Mouse (Mus musculus): Measurements from ENCODE around the gene Layn. TPM values are rescaled to one million over a fixed set of nuclear protein-coding genes. Genes with fewer than 3 reads are reported as not detected.

Gene Layn
- 7.3 and 7.6 TPM in 2 replicates for polyA plus RNA-seq (2015; fragmentation: Nextera tagmentation; extraction: Ambion mirVana)

GRCm38 (mm10) chr9:51076979-51077315, at the start of gene Layn:
TSS of gene Layn (minus strand) at chr9:51077094.
- no peaks in the 10 kb centered on the region for H3K27me3 ChIP-seq (ENCODE audit: insufficient read depth, low read length)
- peaks cover 12% of the 10 kb centered on the region for H3K4me1 ChIP-seq (ENCODE audit: insufficient read depth, low read length)
- peak within 1 kb of the TSS; percentile 63 for H3K4me3 ChIP-seq (ENCODE audit: low read length)
- H3K9ac ChIP-seq (replicated peaks; ENCODE audit: low read length): peak within 1 kb of the TSS; percentile 60
- ATAC-seq (ENCODE audit: low FRiP score, low TSS enrichment): peak; percentile 99
- no peaks in the 10 kb centered on the region for H3K9me3 ChIP-seq (ENCODE audit: low read length)
- peak within 1 kb of the TSS; percentile 94 for H3K4me2 ChIP-seq (replicated peaks; ENCODE audit: low read depth, low read length)
- H3K36me3 ChIP-seq (ENCODE audit: insufficient read depth, low read length): no peaks in the 10 kb centered on the region
- 0% methylated on average over 14 of the region's 14 CpGs for WGBS
- peak within 1 kb of the TSS; percentile 74 for H3K27ac ChIP-seq (ENCODE audit: low read length)

DNA sequence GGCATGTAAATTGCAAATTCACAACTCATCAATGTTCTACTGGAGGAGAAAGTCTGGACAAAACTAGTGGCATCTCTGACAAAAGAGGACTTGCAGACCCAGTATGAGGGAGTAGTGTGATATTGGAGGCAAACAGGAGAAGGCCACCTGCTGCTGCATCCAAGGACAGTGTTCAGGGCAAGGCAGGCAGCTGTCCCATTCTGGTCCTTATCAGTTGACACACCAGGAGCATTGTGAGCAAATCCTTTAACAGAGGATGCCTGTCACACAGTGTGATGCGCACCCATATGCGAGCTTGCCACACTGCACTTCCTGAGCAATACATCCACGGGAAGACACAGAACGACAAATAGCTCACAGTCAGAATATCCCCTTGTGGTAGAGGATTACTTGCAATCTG, 37.9 kb upstream of the Layn start:
- no peaks in the 10 kb centered on the region for H3K4me1 ChIP-seq (ENCODE audit: insufficient read depth, low read length)

GRCm38 (mm10) chr9:51105751-51106150, 28.9 kb upstream of the Layn start:
- Histone ChIP-seq H3K9me3 (ENCODE audit: low read length) (no peaks in the 10 kb centered on the region), H3K36me3 (ENCODE audit: insufficient read depth, low read length) (no peaks in the 10 kb centered on the region), H3K9ac (replicated peaks; ENCODE audit: low read length) (no peak overlapping the region), H3K4me1 (ENCODE audit: insufficient read depth, low read length) (peaks cover 18% of the 10 kb centered on the region), H3K4me3 (ENCODE audit: low read length) (no peak overlapping the region), H3K27me3 (ENCODE audit: insufficient read depth, low read length) (no peaks in the 10 kb centered on the region), H3K4me2 (replicated peaks; ENCODE audit: low read depth, low read length) (no peak overlapping the region), H3K27ac (ENCODE audit: low read length) (no peak overlapping the region)
- ATAC-seq (ENCODE audit: low FRiP score, low TSS enrichment): no peak
- WGBS: 73% methylated on average over 2 of the region's 2 CpGs

More for the DNA sequence above, 37.9 kb upstream of the Layn start:
- Histone ChIP-seq H3K27ac (ENCODE audit: low read length) (no peak overlapping the region), H3K9me3 (ENCODE audit: low read length) (no peaks in the 10 kb centered on the region), H3K4me3 (ENCODE audit: low read length) (no peak overlapping the region), H3K9ac (replicated peaks; ENCODE audit: low read length) (no peak overlapping the region), H3K27me3 (ENCODE audit: insufficient read depth, low read length) (no peaks in the 10 kb centered on the region), H3K36me3 (ENCODE audit: insufficient read depth, low read length) (no peaks in the 10 kb centered on the region), H3K4me2 (replicated peaks; ENCODE audit: low read depth, low read length) (no peak overlapping the region)
- 78% methylated on average over 4 of the region's 4 CpGs for WGBS
- no peak for ATAC-seq (ENCODE audit: low FRiP score, low TSS enrichment)

GRCm38 (mm10) chr9:51103808-51104514, 27.1 kb upstream of the Layn start:
- peak; percentile 84 for ATAC-seq (ENCODE audit: low FRiP score, low TSS enrichment)
- Histone ChIP-seq H3K27ac (ENCODE audit: low read length) (no peak overlapping the region), H3K4me2 (replicated peaks; ENCODE audit: low read depth, low read length) (peak overlapping the region; percentile 99), H3K9me3 (ENCODE audit: low read length) (no peaks in the 10 kb centered on the region), H3K9ac (replicated peaks; ENCODE audit: low read length) (peak overlapping the region; percentile 69), H3K4me1 (ENCODE audit: insufficient read depth, low read length) (peaks cover 18% of the 10 kb centered on the region), H3K36me3 (ENCODE audit: insufficient read depth, low read length) (no peaks in the 10 kb centered on the region), H3K4me3 (ENCODE audit: low read length) (peak overlapping the region; percentile 59), H3K27me3 (ENCODE audit: insufficient read depth, low read length) (no peaks in the 10 kb centered on the region)
- WGBS: 13% methylated on average over 30 of the region's 30 CpGs

DNA sequence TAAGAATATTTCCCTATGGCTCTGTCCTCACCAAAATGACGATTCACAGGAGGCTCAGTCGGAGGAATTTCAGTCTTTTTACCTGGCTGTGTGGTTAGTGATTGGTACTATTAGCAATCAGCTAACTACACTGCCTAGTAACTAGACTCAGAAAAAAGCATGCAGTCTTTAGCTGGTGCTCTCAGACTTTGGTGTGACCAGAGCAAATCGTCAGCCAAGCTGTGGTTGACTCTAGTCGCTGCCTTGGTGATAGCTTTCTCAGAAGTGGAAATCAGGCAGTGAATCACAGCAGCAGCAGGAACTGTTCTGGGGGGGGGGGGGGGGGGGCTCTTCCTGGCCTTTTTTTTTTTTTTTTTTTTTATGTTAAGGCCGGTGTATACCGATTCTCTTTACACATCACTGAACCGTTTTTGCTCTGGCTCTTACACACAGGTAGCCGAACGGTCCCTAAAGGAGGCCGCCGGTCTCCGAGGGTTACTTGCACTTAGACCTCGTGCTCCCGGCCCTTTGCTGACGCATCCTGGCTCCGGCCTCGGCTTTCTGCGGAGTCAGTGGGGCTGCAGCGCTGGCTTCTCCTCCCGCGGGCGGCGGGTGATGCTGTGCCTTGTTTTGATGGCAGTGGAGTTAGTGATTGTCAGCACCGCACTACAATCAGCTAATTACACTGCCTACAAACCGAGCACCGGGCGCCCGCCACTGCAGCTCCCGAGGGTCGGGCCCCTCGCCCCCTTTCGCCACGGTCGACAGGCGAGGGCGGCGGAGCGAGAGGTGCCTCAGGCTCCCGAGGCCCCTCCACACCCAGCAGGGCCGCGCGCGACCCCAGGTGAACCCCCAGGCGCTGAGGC, 26.3 kb upstream of the Layn start:
- Histone ChIP-seq H3K27ac (ENCODE audit: low read length) (no peak overlapping the region), H3K27me3 (ENCODE audit: insufficient read depth, low read length) (no peaks in the 10 kb centered on the region), H3K9ac (replicated peaks; ENCODE audit: low read length) (peak overlapping the region; percentile 69), H3K4me1 (ENCODE audit: insufficient read depth, low read length) (peaks cover 18% of the 10 kb centered on the region), H3K9me3 (ENCODE audit: low read length) (no peaks in the 10 kb centered on the region), H3K4me2 (replicated peaks; ENCODE audit: low read depth, low read length) (peak overlapping the region; percentile 99), H3K36me3 (ENCODE audit: insufficient read depth, low read length) (no peaks in the 10 kb centered on the region), H3K4me3 (ENCODE audit: low read length) (peak overlapping the region; percentile 59)
- peak; percentile 72 for ATAC-seq (ENCODE audit: low FRiP score, low TSS enrichment)
- 1% methylated on average over 42 of the region's 44 CpGs for WGBS

GRCm38 (mm10) chr9:51101756-51102425, 25.0 kb upstream of the Layn start, which contains the start of gene 4833427G06Rik:
TSS of gene 4833427G06Rik (minus strand) at chr9:51102078.
- no peaks in the 10 kb centered on the region for H3K36me3 ChIP-seq (ENCODE audit: insufficient read depth, low read length)
- ATAC-seq (ENCODE audit: low FRiP score, low TSS enrichment): peak; percentile 55
- H3K9ac ChIP-seq (replicated peaks; ENCODE audit: low read length): no peak within 1 kb of the TSS
- H3K4me3 ChIP-seq (ENCODE audit: low read length): peak within 1 kb of the TSS; percentile 59
- H3K27me3 ChIP-seq (ENCODE audit: insufficient read depth, low read length): no peaks in the 10 kb centered on the region
- WGBS: 7% methylated on average over 27 of the region's 27 CpGs
- H3K9me3 ChIP-seq (ENCODE audit: low read length): no peaks in the 10 kb centered on the region
- H3K4me1 ChIP-seq (ENCODE audit: insufficient read depth, low read length): peaks cover 18% of the 10 kb centered on the region
- H3K27ac ChIP-seq (ENCODE audit: low read length): no peak within 1 kb of the TSS
- peak within 1 kb of the TSS; percentile 99 for H3K4me2 ChIP-seq (replicated peaks; ENCODE audit: low read depth, low read length)

GRCm38 (mm10) chr9:51096306-51096705, 19.4 kb upstream of the Layn start:
- H3K9ac ChIP-seq (replicated peaks; ENCODE audit: low read length): no peak overlapping the region
- 47% methylated on average over 2 of the region's 2 CpGs for WGBS
- no peaks in the 10 kb centered on the region for H3K27me3 ChIP-seq (ENCODE audit: insufficient read depth, low read length)
- H3K27ac ChIP-seq (ENCODE audit: low read length): no peak overlapping the region
- H3K4me2 ChIP-seq (replicated peaks; ENCODE audit: low read depth, low read length): no peak overlapping the region
- no peaks in the 10 kb centered on the region for H3K9me3 ChIP-seq (ENCODE audit: low read length)
- H3K4me3 ChIP-seq (ENCODE audit: low read length): no peak overlapping the region
- H3K36me3 ChIP-seq (ENCODE audit: insufficient read depth, low read length): no peaks in the 10 kb centered on the region
- no peak for ATAC-seq (ENCODE audit: low FRiP score, low TSS enrichment)
- H3K4me1 ChIP-seq (ENCODE audit: insufficient read depth, low read length): no peaks in the 10 kb centered on the region; the same call in 1 of the 2 replicates

DNA sequence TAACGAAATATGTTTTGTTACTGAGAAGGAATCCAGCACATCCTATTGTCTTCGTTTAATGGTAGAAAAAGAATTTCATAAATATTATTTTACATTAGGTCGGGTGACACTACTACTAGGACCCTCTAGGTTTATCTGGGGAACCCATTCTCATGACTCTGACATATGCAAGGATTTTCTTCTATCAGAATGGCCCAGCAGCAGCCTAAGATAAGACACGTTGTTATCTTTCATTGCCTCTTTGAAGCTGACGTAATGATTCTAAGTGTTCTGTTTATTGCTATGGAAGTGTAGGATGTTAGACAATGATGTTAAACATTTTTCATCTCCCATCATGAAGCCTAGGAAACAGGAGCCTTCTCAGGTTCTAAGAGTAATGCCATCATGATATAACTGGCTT, 16.8 kb upstream of the Layn start:
- H3K27ac ChIP-seq (ENCODE audit: low read length): no peak overlapping the region
- ATAC-seq (ENCODE audit: low FRiP score, low TSS enrichment): no peak
- WGBS: 78% methylated on average over 5 of the region's 5 CpGs
- no peaks in the 10 kb centered on the region for H3K9me3 ChIP-seq (ENCODE audit: low read length)
- H3K4me3 ChIP-seq (ENCODE audit: low read length): no peak overlapping the region
- H3K4me2 ChIP-seq (replicated peaks; ENCODE audit: low read depth, low read length): no peak overlapping the region
- H3K27me3 ChIP-seq (ENCODE audit: insufficient read depth, low read length): no peaks in the 10 kb centered on the region
- no peaks in the 10 kb centered on the region for H3K36me3 ChIP-seq (ENCODE audit: insufficient read depth, low read length)
- no peak overlapping the region for H3K9ac ChIP-seq (replicated peaks; ENCODE audit: low read length)
- H3K4me1 ChIP-seq (ENCODE audit: insufficient read depth, low read length): no peaks in the 10 kb centered on the region

GRCm38 (mm10) chr9:51081614-51082013, 4.7 kb upstream of the Layn start:
- ATAC-seq (ENCODE audit: low FRiP score, low TSS enrichment): no peak
- H3K4me2 ChIP-seq (replicated peaks; ENCODE audit: low read depth, low read length): no peak overlapping the region
- 82% methylated on average over 5 of the region's 5 CpGs for WGBS

More at GRCm38 (mm10) chr9:51081614-51082013, 4.7 kb upstream of the Layn start:
- H3K4me3 ChIP-seq (ENCODE audit: low read length): no peak overlapping the region
- H3K27me3 ChIP-seq (ENCODE audit: insufficient read depth, low read length): no peaks in the 10 kb centered on the region
- H3K4me1 ChIP-seq (ENCODE audit: insufficient read depth, low read length): peaks cover 5% of the 10 kb centered on the region
- H3K36me3 ChIP-seq (ENCODE audit: insufficient read depth, low read length): no peaks in the 10 kb centered on the region
- H3K9me3 ChIP-seq (ENCODE audit: low read length): no peaks in the 10 kb centered on the region
- no peak overlapping the region for H3K27ac ChIP-seq (ENCODE audit: low read length)
- no peak overlapping the region for H3K9ac ChIP-seq (replicated peaks; ENCODE audit: low read length)

All from kidney, embryonic 16.5 days (tissue).